Mouse (Mus musculus) cerebellum, postnatal 14 days (tissue): Measurements from ENCODE around the gene Olfr1444.

Experiments used
- DNase-seq, 2 experiments: peaks; one replicate each; pipeline ENCODE4 v3.0.0; 2021; ENCODE audit warnings: mixed read lengths in 2 of 2

Olfr1444 gene

GRCm38 (mm10) chr19:12856983-12857382, at the start of gene Olfr1444:
Olfr1444 (plus strand) TSS chr19:12857283.
- DNase-seq = no peak

GRCm38 (mm10) chr19:12812644-12813364, 44.3 kb upstream of the Olfr1444 start:
- DNase-seq = no peak

DNA sequence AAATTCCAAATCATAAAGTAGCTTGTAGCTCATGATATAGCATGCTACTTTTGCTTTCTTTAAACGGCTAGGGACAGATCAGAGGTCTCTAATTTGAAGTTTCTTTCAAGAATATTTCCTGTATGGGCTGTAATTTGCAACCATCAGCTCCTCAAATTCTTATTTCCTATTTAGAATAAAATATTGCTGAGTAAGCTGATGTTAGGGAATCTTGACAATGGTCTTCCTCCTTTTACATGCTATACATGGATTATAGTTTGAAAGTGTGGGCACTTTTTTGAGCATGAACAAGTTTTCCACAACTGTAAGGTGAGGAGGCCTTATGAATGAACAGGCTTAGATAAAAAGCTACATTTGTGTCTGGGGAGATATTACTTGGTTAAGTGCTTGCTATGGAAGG, 43.2 kb upstream of the Olfr1444 start:
- DNase-seq = no peak

- no peak for DNase-seq
Observed at GRCm38 (mm10) chr19:12818507-12818906, 38.6 kb upstream of the Olfr1444 start.

DNA sequence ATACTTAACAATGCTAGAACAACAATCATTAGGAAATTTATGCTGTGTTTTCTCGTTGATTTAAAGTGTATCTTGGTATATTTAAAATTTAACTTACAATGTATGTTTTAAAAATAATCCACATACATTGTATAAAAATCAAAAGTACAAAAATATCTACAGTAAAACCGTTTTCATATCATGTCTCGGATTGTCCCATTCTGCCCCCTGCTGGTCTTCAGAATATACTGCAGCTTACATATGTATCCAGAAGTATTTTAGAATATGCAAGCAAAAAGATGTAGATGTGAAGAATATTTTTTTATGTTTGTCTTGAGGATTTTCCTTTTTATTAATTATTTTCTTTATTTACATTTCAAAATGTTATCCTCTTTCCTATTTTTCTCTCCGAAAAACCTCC, 36.7 kb upstream of the Olfr1444 start:
- peak; percentile 52 to 56 for DNase-seq

- DNase-seq = no peak
Observed at GRCm38 (mm10) chr19:12824549-12824948, 32.5 kb upstream of the Olfr1444 start.

GRCm38 (mm10) chr19:12830823-12831430, 26.2 kb upstream of the Olfr1444 start:
- DNase-seq = no peak

DNA sequence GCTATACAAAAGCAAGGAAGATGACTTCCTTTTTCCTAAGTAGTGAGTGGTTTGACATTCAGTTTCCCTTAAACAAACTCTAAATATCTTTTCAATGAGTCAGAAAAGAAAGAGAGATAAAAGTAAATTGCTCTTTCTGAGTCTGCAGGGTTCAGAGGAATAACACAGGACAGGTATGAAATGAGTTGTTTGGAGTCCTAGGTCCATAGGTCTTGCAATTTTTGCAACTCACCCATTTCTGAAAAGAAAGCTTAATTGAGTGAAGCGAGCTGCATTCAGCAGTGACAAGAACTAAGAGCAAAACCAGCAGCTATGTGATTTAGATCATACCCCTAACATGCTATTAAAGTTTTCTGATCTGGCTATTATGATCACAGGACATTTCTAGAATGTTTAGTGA, 25.5 kb upstream of the Olfr1444 start:
- no peak for DNase-seq

DNA sequence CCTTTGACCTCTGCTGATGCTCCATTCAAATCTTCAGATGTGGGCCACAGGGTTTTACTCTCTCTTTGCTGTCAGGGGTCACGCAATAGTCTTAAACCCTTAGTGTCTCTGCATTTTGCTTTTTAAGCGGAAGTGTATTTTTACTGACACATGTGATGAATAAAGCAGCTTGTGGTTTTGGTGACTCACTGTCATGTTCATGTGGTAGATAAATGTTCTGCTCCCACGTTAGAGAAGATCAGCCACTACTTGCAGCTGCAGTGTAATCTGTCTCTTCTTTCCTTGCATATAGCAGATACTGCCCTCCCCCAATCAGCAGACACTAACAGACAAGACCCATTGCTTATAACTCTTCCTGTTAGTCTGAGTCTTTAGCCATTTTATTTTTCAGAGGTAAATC, 23.5 kb upstream of the Olfr1444 start:
- no peak for DNase-seq

- no peak for DNase-seq
Observed at GRCm38 (mm10) chr19:12838507-12838906, 18.6 kb upstream of the Olfr1444 start.

GRCm38 (mm10) chr19:12846382-12846781, 10.7 kb upstream of the Olfr1444 start, which contains the start of gene Gm5244:
Gm5244 (plus strand) TSS chr19:12846682.
- DNase-seq = no peak

DNA sequence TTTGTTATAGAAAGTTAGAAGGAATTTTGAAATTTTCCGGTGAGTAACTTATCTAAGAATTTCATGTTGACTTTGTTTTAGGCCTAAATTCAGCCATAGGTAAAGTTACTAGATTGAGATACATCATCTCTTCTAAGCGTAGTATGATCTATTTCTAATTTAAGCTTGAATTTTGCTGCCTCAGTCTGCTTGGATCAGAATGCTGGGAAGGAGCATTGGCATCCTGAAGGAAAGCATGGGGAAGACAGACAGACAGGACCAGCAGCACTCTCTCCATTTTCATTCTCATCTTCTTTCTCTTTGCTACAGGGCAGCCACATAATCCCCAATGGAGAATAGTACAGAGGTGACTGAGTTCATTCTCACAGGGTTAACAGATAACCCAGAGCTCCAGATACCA, 26.5 kb downstream of the Olfr1444 start, which contains the start of gene Olfr1445:
Gene Olfr1445 (plus strand): TSS at position 301 of the 400 bp plus-strand sequence.
- no peak for DNase-seq

GRCm38 (mm10) chr19:12893424-12893823, 36.3 kb downstream of the Olfr1444 start, which contains the start of gene Olfr1446:
Olfr1446 (minus strand) TSS chr19:12893524.
- DNase-seq = no peak

- no peak for DNase-seq
Observed at GRCm38 (mm10) chr19:12903643-12904042, 46.6 kb downstream of the Olfr1444 start, which contains the start of gene Olfr1447. Olfr1447 (minus strand) TSS chr19:12903743.
